Mouse (Mus musculus): ENCODE results near the gene Olfm1. TPM values are rescaled to one million over a fixed set of nuclear protein-coding genes. Genes with fewer than 3 reads are reported as not detected.

Gene Olfm1
- 8.6 and 9.8 TPM in 2 replicates for polyA plus RNA-seq (2015; fragmentation: Nextera tagmentation; extraction: Ambion mirVana)

DNA sequence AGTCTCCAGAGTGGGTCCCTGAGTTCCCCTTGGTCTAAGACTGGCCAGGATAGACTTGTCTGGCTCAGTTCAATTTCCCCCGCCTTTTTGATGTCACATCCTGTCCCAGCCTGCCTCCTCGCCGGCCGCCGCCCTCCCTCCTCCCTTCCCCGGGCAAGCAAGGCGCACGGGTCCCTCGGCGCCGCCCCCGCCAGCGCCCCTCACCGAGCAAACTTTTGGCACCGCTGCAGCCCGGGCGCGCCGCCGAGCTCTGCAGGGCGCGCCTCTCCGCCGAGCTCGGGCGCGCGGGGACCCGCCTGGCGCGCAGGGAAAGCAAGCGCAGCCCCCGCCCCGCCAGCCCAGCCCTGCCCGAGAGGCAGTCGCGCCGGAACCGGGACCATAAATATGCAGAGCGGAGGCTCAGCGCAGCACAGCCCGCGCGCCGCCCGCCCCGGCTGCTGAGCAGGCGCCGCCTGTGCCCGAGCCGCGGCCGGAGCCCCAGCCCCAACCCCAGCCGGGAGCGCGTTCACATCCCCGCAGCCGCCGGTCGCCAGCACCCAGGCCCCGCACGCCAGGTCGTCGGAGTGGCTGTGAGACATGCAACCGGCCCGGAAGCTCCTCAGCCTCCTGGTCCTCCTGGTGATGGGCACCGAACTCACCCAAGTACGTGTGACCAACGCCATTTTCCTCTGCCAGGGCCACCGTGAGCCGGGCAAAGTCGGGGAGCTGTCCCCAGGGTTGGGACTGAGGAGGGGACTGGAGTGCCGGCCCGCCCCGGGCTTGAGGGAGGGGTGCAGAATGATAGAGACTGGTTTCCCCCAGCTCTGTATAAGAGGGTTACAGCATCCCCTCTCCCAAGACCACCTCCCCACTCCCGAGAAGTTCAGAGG is at the start of gene Olfm1:
Gene Olfm1 (plus strand): TSS at position 172 of the 869 bp plus-strand sequence.

Other genes starting within 250 kb of the Olfm1 start
- gene Fcnb, start 108.1 kb upstream of the Olfm1 start, polyA plus RNA-seq (2015; fragmentation: Nextera tagmentation; extraction: Ambion mirVana): 0.15 and 0.17 TPM in 2 replicates

All from skeletal muscle tissue, postnatal 0 days (tissue).